Mouse (Mus musculus): ENCODE measurements around the gene Togaram1. TPM values are rescaled to one million over a fixed set of nuclear protein-coding genes. Genes with fewer than 3 reads are reported as not detected.

Togaram1 gene
- polyA plus RNA-seq, 1 experiment from 2014 or later = 32.8 TPM

- no peak for ATAC-seq (ENCODE audit: insufficient number of reproducible peaks, insufficient read depth, low FRiP score, low TSS enrichment, low read depth)
- Histone ChIP-seq H3K27ac (no peak overlapping the region), H3K9ac (no peak overlapping the region), H3K4me2 (no peak overlapping the region), H3K36me3 (peaks cover 2% of the 10 kb centered on the region; the same call in 1 of the 2 replicates), H3K27me3 (no peaks in the 10 kb centered on the region), H3K4me3 (no peak overlapping the region), H3K9me3 (no peaks in the 10 kb centered on the region), H3K4me1 (peaks cover 40% of the 10 kb centered on the region)
- WGBS = 84% methylated on average over 6 of the region's 6 CpGs
These were observed 6.5 kb downstream of the Togaram1 start for GRCm38 (mm10) chr12:64972063-64972462.

GRCm38 (mm10) chr12:64975558-64975957, 10.0 kb downstream of the Togaram1 start:
- Histone ChIP-seq H3K27me3 (no peaks in the 10 kb centered on the region), H3K36me3 (peaks cover 31% of the 10 kb centered on the region), H3K4me1 (peaks cover 21% of the 10 kb centered on the region), H3K9me3 (no peaks in the 10 kb centered on the region), H3K9ac (no peak overlapping the region), H3K27ac (no peak overlapping the region), H3K4me2 (no peak overlapping the region), H3K4me3 (no peak overlapping the region)
- ATAC-seq (ENCODE audit: insufficient number of reproducible peaks, insufficient read depth, low FRiP score, low TSS enrichment, low read depth) = no peak
- 40% methylated on average over 6 of the region's 6 CpGs for WGBS

- H3K4me1 ChIP-seq = peaks cover 14% of the 10 kb centered on the region
- H3K36me3 ChIP-seq = peaks cover 33% of the 10 kb centered on the region
- no peak overlapping the region for H3K27ac ChIP-seq
- no peaks in the 10 kb centered on the region for H3K9me3 ChIP-seq
- H3K4me3 ChIP-seq = no peak overlapping the region
- 39% methylated on average over 1 of the region's 1 CpGs for WGBS
- ATAC-seq (ENCODE audit: insufficient number of reproducible peaks, insufficient read depth, low FRiP score, low TSS enrichment, low read depth) = no peak
- no peak overlapping the region for H3K4me2 ChIP-seq
- no peaks in the 10 kb centered on the region for H3K27me3 ChIP-seq
- H3K9ac ChIP-seq = no peak overlapping the region
These were observed 10.6 kb downstream of the Togaram1 start for GRCm38 (mm10) chr12:64976191-64976590.

GRCm38 (mm10) chr12:64977518-64977917, 11.9 kb downstream of the Togaram1 start:
- H3K27me3 ChIP-seq = no peaks in the 10 kb centered on the region
- no peak overlapping the region for H3K9ac ChIP-seq
- ATAC-seq (ENCODE audit: insufficient number of reproducible peaks, insufficient read depth, low FRiP score, low TSS enrichment, low read depth) = no peak
- no peak overlapping the region for H3K4me2 ChIP-seq
- 82% methylated on average over 1 of the region's 1 CpGs for WGBS
- H3K36me3 ChIP-seq = peaks cover 33% of the 10 kb centered on the region
- peaks cover 8% of the 10 kb centered on the region; the same call in 1 of the 2 replicates for H3K4me1 ChIP-seq
- no peak overlapping the region for H3K4me3 ChIP-seq
- H3K27ac ChIP-seq = no peak overlapping the region
- H3K9me3 ChIP-seq = no peaks in the 10 kb centered on the region

GRCm38 (mm10) chr12:65007725-65008124, 42.1 kb downstream of the Togaram1 start:
- no peaks in the 10 kb centered on the region for H3K9me3 ChIP-seq
- no peak overlapping the region for H3K4me2 ChIP-seq
- no peak overlapping the region for H3K4me3 ChIP-seq
- H3K4me1 ChIP-seq = no peaks in the 10 kb centered on the region
- WGBS = 93% methylated on average over 3 of the region's 3 CpGs
- H3K27me3 ChIP-seq = no peaks in the 10 kb centered on the region
- no peak overlapping the region for H3K27ac ChIP-seq
- peaks cover 70% of the 10 kb centered on the region for H3K36me3 ChIP-seq
- H3K9ac ChIP-seq = no peak overlapping the region
- no peak for ATAC-seq (ENCODE audit: insufficient number of reproducible peaks, insufficient read depth, low FRiP score, low TSS enrichment, low read depth)

GRCm38 (mm10) chr12:65022842-65023241, 57.2 kb downstream of the Togaram1 start:
- Histone ChIP-seq H3K9ac (no peak overlapping the region), H3K4me1 (no peaks in the 10 kb centered on the region), H3K9me3 (no peaks in the 10 kb centered on the region), H3K4me2 (no peak overlapping the region), H3K27ac (no peak overlapping the region), H3K4me3 (no peak overlapping the region), H3K27me3 (no peaks in the 10 kb centered on the region), H3K36me3 (peaks cover 20% of the 10 kb centered on the region)
- WGBS = 93% methylated on average over 6 of the region's 6 CpGs
- no peak for ATAC-seq (ENCODE audit: insufficient number of reproducible peaks, insufficient read depth, low FRiP score, low TSS enrichment, low read depth)

- H3K9ac ChIP-seq = peak overlapping the region; percentile 97; the same call in 1 of the 2 replicates
These were observed 70.2 kb downstream of the Togaram1 start for GRCm38 (mm10) chr12:65035839-65036189.

GRCm38 (mm10) chr12:65036190-65036870, 70.7 kb downstream of the Togaram1 start, which contains the start of gene Prpf39:
TSS of gene Prpf39 (plus strand) at chr12:65036333.
- WGBS = under 1% methylated on average over 57 of the region's 65 CpGs
- Histone ChIP-seq H3K4me2 (peak within 1 kb of the TSS; percentile 73), H3K27ac (peak within 1 kb of the TSS; percentile 89), H3K4me3 (peak within 1 kb of the TSS; percentile 93), H3K36me3 (no peaks in the 10 kb centered on the region), H3K9ac (peak within 1 kb of the TSS; percentile 97), H3K4me1 (peaks cover 18% of the 10 kb centered on the region), H3K9me3 (no peaks in the 10 kb centered on the region), H3K27me3 (no peaks in the 10 kb centered on the region)
- ATAC-seq (ENCODE audit: insufficient number of reproducible peaks, insufficient read depth, low FRiP score, low TSS enrichment, low read depth) = peak; percentile 94

More at GRCm38 (mm10) chr12:65035839-65036189, 70.2 kb downstream of the Togaram1 start:
- 46% methylated on average over 8 of the region's 8 CpGs for WGBS
- H3K4me1 ChIP-seq = peaks cover 18% of the 10 kb centered on the region
- no peaks in the 10 kb centered on the region for H3K27me3 ChIP-seq
- no peaks in the 10 kb centered on the region for H3K9me3 ChIP-seq
- H3K4me3 ChIP-seq = peak overlapping the region; percentile 93
- no peak for ATAC-seq (ENCODE audit: insufficient number of reproducible peaks, insufficient read depth, low FRiP score, low TSS enrichment, low read depth)
- no peaks in the 10 kb centered on the region for H3K36me3 ChIP-seq
- H3K27ac ChIP-seq = peak overlapping the region; percentile 89; the same call in 1 of the 2 replicates
- peak overlapping the region; percentile 73 for H3K4me2 ChIP-seq

GRCm38 (mm10) chr12:65036892-65037545, 71.4 kb downstream of the Togaram1 start:
- Histone ChIP-seq H3K9ac (peak overlapping the region; percentile 97), H3K27me3 (no peaks in the 10 kb centered on the region), H3K4me3 (peak overlapping the region; percentile 93), H3K9me3 (no peaks in the 10 kb centered on the region), H3K4me2 (peak overlapping the region; percentile 73), H3K27ac (no peak overlapping the region), H3K36me3 (no peaks in the 10 kb centered on the region), H3K4me1 (peaks cover 18% of the 10 kb centered on the region)
- WGBS = 13% methylated on average over 18 of the region's 18 CpGs
- ATAC-seq (ENCODE audit: insufficient number of reproducible peaks, insufficient read depth, low FRiP score, low TSS enrichment, low read depth) = no peak

- no peak overlapping the region for H3K27ac ChIP-seq
These were observed 71.9 kb downstream of the Togaram1 start for GRCm38 (mm10) chr12:65037546-65037937.

GRCm38 (mm10) chr12:65048799-65049198, 83.2 kb downstream of the Togaram1 start:
- Histone ChIP-seq H3K4me2 (no peak overlapping the region), H3K36me3 (peaks cover 37% of the 10 kb centered on the region), H3K27ac (no peak overlapping the region), H3K4me1 (no peaks in the 10 kb centered on the region), H3K9me3 (no peaks in the 10 kb centered on the region), H3K9ac (no peak overlapping the region), H3K27me3 (no peaks in the 10 kb centered on the region), H3K4me3 (no peak overlapping the region)
- ATAC-seq (ENCODE audit: insufficient number of reproducible peaks, insufficient read depth, low FRiP score, low TSS enrichment, low read depth) = no peak

More at GRCm38 (mm10) chr12:65037546-65037937, 71.9 kb downstream of the Togaram1 start:
- peak overlapping the region; percentile 97; the same call in 1 of the 2 replicates for H3K9ac ChIP-seq
- peak overlapping the region; percentile 73 for H3K4me2 ChIP-seq
- 37% methylated on average over 4 of the region's 4 CpGs for WGBS
- H3K4me1 ChIP-seq = peaks cover 18% of the 10 kb centered on the region
- H3K36me3 ChIP-seq = 0 out of 2 replicates have a peak, but pooled peaks cover 3% of the 10 kb centered on the region
- ATAC-seq (ENCODE audit: insufficient number of reproducible peaks, insufficient read depth, low FRiP score, low TSS enrichment, low read depth) = no peak
- no peaks in the 10 kb centered on the region for H3K9me3 ChIP-seq
- H3K4me3 ChIP-seq = peak overlapping the region; percentile 93
- H3K27me3 ChIP-seq = no peaks in the 10 kb centered on the region

- 68% methylated on average over 2 of the region's 2 CpGs for WGBS
- Histone ChIP-seq H3K27ac (no peak overlapping the region), H3K4me2 (no peak overlapping the region), H3K27me3 (no peaks in the 10 kb centered on the region), H3K36me3 (peaks cover 64% of the 10 kb centered on the region), H3K4me1 (no peaks in the 10 kb centered on the region), H3K4me3 (no peak overlapping the region), H3K9ac (no peak overlapping the region), H3K9me3 (no peaks in the 10 kb centered on the region)
- no peak for ATAC-seq (ENCODE audit: insufficient number of reproducible peaks, insufficient read depth, low FRiP score, low TSS enrichment, low read depth)
These were observed 92.6 kb downstream of the Togaram1 start for GRCm38 (mm10) chr12:65058203-65058602.
